Mouse (Mus musculus) c-Kit-negative CD71-positive TER-119-positive erythroid progenitor cells, embryonic 14.5 days (primary cell): ENCODE results near the gene Dhrs4.

ENCODE experiments used
- DNase-seq: peaks from one replicate; pipeline ENCODE4 v3.0.0-alpha.2; 2013; ENCODE audit warnings: low read depth, low spot score

Gene Dhrs4

GRCm38 (mm10) chr14:55478651-55479599, at the start of gene Dhrs4:
Gene Dhrs4, plus strand, starts transcription at chr14:55478758.
- peak; percentile 64 for DNase-seq

DNA sequence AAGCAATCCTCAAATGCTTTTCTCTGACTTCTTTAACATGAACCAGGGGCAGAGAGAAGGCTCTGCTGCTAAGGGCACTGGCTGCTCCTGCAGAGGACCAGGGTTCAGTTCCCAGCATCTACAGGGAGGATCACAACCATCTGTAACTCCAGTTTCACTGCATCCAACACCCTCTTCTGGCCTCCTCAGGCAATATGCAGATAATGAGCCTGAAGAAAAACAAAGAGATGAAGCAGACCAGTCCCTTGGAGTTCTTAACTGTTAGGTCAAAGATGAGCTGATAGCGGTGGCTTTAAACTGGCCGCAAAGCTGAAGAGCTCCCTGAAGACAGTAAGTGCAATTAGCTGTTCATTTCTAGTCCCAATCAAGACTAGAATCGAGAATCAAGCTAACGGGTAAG, 48.3 kb upstream of the Dhrs4 start:
- DNase-seq: no peak

- DNase-seq: no peak
These were observed 45.5 kb upstream of the Dhrs4 start for GRCm38 (mm10) chr14:55433052-55433451.

- no peak for DNase-seq
These were observed 43.7 kb upstream of the Dhrs4 start for GRCm38 (mm10) chr14:55434825-55435224.

GRCm38 (mm10) chr14:55437118-55437517, 41.4 kb upstream of the Dhrs4 start:
- no peak for DNase-seq

DNA sequence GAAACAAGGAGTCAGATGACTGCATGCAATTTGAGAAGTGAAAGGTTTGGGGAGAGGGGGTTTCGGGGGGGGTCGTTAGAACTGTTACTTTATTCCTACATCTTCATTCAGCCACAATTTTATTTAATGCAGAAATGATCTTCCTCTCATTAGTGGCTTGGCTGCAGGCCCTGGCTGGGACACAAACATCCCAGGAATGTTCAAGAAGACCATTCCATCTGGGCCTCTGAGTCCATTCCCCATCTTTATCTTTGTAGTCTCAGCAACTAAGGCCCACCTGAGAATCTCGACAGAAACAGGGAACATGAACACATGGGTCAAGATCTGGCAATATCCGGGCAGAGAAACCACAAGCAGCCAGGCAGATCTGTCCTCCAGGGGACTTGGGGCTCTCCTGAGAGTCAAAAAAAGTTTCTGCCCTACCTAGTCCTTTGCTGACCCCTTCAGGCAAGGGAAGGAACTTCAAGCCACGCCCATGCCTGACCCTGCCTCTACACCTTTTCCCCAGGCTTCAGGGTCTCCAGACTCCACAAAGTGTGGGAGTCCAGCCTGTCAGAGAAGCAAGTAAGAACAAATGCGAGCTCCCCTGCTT, 40.3 kb upstream of the Dhrs4 start:
- peak; percentile 2 for DNase-seq

GRCm38 (mm10) chr14:55457693-55458092, 20.9 kb upstream of the Dhrs4 start:
- DNase-seq: no peak

- peak; percentile 44 for DNase-seq
These were observed 20.3 kb upstream of the Dhrs4 start for GRCm38 (mm10) chr14:55458273-55458672.

GRCm38 (mm10) chr14:55458761-55459160, 19.8 kb upstream of the Dhrs4 start:
- no peak for DNase-seq

DNA sequence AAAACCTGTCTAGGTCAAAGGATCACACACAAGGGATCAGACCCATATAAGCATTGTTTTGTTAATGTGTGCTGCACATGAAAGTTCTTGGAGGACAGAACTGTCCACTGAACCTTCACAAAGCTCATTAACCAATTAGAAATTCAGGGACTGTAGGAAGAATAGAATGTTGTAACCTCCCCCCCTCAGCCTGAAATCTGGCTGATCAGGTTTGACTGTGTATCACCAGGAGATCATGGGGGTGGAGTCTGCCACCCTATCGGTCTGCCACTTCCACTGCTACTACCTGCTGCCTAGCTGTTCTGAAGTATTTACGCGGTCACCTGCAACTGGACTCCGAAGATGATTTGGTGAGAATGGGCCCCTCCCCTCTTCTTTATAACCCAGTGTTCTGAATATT, 18.8 kb upstream of the Dhrs4 start:
- DNase-seq: no peak

DNA sequence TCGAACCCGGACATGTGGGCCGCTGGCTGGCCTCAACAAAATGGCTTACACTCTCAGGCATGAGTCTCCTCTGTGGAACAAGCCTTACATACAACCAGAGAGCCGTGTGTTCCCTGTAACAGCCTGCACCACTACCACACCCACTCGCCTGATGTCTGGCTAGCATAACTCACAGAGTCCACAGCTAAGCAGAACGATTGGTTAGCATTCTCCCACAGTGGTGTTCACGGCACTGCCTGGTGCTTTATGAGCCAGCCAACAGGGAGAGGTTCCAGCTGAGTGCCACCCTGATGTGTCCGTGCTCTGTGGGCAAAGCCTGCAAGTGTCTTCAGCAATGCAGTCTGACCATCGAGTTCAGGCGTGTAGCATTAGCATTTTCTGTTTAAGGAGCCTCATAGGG, 18.3 kb upstream of the Dhrs4 start:
- DNase-seq: no peak

DNA sequence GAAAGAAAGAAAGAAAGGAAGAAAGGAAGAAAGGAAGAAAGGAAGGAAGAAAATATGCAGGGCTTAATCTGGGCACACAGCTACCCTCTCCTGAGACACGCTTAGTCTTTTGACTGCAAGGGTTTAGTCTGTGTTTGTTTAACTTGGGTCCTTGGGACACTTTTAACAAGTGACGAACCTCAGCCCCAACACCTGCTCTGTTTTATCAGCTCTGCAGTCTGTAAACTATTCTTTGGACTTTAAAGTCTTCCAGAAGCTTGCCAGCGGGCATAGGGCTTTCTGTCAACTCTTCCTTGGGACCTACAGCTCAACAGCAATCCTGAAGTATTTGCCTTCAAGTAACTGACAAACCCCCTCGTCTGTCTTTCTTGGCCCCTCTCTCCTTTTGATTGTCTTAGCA, 16.8 kb upstream of the Dhrs4 start:
- DNase-seq: no peak

DNA sequence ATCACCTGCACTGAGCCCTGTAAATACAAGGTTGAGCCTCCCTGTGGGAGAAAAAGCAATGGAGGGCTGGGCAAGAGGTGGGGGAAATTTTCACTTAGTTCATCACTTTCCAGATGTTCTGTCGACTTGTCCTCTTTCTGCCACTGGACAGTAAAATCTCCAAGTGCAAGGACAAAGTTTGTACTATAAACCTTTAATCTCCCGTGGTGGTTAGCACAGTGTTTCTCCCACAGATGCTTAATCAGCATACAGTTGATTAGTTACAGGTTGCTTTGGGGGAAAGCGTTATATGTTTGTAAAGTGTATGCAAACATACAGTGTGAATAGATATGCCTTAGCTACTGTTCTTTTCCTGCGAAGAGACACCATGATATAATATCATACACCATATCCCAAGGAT, 12.1 kb upstream of the Dhrs4 start:
- no peak for DNase-seq

GRCm38 (mm10) chr14:55467108-55467507, 11.4 kb upstream of the Dhrs4 start:
- DNase-seq: no peak

GRCm38 (mm10) chr14:55468301-55468741, 10.2 kb upstream of the Dhrs4 start:
- DNase-seq: no peak

DNA sequence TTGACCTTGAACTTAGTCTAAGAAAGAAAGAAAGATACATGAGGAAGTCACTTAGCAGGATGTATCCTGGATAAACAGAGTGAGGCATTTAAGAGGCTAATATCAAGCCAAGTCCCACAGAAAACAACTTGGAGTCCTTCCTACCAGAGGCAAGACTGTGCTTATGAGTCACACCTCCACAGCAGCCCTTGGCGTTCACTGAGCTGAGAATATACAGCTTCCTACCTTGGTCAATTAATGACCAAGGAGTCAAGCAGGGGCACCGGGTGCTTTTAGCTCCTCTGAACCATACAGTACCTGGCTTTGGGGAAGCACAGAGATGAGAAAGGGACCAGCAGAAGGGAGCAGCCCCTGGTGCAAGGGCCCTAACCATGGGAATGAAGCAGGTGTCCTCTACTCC, 9.5 kb upstream of the Dhrs4 start:
- no peak for DNase-seq

GRCm38 (mm10) chr14:55469821-55470220, 8.7 kb upstream of the Dhrs4 start:
- no peak for DNase-seq

DNA sequence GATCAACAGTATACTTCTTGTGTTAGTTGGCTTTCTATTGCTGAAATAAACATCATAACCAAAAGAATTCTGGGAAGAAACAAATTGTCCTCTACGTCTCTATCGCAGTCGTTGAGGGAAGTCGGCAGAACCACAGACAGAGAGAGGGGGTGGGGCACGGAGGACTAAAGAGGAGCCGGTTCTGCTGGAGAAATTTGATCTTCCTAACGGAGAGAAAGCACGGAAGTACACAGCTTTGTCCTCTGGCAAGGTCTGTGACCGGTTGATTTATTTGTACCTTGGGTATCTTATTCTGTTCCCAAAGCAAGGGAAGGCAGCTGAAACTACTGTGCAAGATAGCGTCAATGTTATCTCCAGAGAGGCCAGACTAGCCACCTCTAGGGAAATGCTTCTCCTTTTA, 7.8 kb upstream of the Dhrs4 start:
- DNase-seq: no peak

GRCm38 (mm10) chr14:55475654-55476053, 2.9 kb upstream of the Dhrs4 start:
- DNase-seq: no peak

DNA sequence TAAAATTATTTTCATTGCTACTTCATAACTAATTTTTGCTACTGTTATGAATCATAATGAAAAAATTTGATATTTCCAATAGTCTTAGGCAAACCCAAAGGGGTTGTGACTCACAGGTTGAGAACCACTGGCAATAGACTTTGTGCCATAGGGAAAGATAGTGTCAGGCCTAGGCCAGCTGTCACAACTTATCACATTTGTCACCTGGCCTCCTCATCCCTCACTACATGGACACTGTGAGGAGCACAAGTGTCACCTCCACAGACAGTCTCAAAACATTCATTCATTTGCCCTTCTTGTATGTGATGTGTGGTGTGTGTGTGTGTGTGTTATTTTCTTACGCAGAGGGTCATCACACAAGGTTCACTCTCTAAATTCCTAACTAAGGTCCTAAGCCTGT, 1.1 kb upstream of the Dhrs4 start:
- DNase-seq: no peak

DNA sequence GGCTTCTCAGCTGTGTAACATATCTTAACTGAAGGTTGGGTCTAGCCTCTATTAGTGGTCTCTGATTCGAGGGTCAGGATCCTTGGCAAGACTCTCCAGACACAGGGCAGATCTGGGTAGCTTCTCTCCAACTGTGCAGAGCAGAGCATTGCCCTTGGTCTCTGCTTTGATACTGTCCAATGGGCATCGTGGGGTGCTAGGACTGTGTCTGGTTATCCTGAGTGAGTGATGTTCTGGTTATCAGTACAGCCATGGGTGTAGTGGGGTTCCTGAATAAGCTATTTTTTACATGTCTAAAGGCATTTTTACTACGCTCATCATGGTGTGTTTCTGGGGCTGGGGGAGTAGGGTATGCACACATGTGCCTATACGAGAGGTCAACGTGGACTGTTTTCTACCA, 729 bp upstream of the Dhrs4 start:
- DNase-seq: no peak

DNA sequence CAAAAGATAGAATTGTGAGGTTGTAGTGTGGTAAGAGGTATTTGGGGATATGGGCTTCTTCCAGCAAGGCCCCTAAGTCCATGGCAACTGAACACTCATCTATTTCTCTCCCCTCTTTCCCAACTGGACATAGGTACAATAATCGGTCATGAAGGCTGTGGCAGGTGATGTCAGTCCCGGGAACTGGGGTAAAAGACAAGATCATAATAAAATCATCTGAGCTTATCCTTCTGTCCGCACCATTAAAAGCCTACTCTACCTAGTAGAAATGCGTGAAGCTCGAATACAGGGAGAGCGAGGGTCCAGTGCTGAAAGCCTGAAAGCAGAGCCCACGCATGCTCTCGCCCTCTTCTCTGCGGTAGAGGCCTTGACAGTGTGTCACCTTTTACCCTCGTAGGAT, 1.1 kb downstream of the Dhrs4 start:
- no peak for DNase-seq

DNA sequence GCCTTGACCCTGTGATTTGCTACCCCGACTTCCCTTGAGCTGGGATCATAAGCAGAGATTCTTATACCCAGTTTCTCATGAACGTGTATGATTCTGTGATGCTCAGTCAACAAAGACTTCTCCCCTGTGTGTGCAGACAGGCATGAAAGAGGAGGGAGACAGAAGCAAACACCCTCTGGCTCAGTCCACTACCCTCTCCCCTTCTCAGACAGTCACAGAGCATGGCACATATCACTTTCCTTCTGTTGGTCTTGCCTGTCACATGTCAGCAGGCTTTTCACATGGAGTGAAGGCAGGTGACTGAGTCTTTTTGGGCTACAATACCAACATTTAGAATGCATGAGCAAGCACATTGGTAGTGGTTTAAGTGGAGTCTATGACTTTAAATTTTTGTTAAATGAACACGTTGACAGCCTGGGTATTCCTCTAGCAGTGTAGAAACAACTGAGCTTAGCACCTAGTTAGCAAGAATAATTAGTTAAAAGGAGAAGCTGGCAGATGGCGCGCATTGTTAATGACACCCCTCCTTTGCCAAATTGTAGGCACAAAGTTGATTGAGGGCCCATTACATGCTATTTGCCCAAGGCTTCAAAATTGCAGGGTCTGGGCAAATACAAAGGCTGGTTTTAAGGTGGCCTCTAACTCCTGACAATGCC, 6.0 kb downstream of the Dhrs4 start:
- DNase-seq: no peak
